Mouse (Mus musculus): Measurements from ENCODE around the gene 1700025G04Rik. TPM values are rescaled to one million over a fixed set of nuclear protein-coding genes. Genes with fewer than 3 reads are reported as not detected.

1700025G04Rik gene
- total and polyA plus RNA-seq, 3 experiments = 0.16 TPM; not detected in 2

DNA sequence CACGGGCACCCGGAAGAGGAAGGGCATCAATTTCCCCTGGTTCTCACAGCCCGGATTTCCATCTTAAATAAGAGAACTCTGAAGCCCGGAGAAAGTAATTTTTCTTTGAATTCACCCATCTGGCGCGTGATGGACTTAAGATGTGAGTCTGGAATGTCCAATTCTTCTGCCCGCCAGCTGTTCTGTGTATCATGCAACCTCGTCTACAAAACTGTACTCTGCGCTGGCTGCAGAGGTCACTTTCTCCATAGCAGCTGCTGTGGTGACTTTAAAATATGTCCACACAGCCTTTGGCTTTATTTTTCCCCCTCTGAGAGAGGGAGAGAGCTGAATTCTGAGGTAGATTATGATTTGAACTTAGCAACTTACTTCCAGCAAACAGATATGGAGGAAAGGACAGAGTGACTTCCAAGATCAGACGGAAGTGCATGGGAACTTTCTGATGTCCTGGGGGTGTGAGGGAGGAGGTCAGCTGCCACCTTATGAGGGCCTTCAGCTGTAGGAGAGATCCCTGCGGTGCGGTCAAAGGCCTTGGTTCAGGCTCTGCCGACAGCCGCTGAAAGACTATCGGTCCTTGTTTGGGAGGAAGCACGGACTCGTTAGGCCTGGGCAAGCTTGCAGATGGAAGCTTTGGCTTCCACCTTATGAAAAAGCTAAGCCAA is 226.7 kb downstream of the 1700025G04Rik start:
- ATAC-seq (ENCODE audit: extremely low read depth, insufficient number of reproducible peaks, low FRiP score, poor library complexity, severe bottlenecking) = no peak

DNA sequence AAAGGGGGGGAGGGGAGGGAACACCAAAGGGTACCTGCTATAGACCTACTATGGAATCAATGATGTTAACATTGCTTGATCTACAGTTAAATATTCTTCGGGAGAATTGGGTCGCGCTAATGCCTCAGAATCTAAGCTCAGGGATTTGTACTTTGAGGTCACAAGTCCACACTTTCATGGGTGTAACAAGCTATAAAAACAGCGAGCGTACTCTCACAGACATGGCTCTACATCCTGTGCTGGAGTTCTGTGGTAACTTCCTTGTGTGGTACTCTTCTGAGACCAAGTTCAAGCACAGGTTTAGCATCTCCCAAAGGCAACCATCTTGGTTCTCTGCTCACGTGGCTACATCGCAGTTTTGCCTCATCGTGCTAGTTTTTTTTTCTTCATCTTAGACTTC is 227.8 kb downstream of the 1700025G04Rik start:
- Histone ChIP-seq H3K27me3 (ENCODE audit: insufficient read depth, low read length) (no peaks in the 10 kb centered on the region), H3K9me3 (replicated peaks) (peaks cover 28% of the 10 kb centered on the region), H3K4me1 (ENCODE audit: insufficient read depth, low read depth, low read length) (no peaks in the 10 kb centered on the region), H3K4me3 (ENCODE audit: low read depth, low read length) (no peak overlapping the region), H3K36me3 (replicated peaks) (no peaks in the 10 kb centered on the region)
- TF ChIP-seq CTCF (IDR thresholded peaks at IDR 0.05; ENCODE audit: low read depth, low read length) = no peak
- TF ChIP-seq GATA2 (IDR thresholded peaks at IDR 0.05; ENCODE audit: borderline replicate concordance, low read depth, low read length) = no peak
- ATAC-seq (ENCODE audit: extremely low read depth, insufficient number of reproducible peaks, low FRiP score, poor library complexity, severe bottlenecking) (no peak), DNase-seq (ENCODE audit: low spot score) (no peak)

More for the DNA sequence above, 226.7 kb downstream of the 1700025G04Rik start:
- no peak overlapping the region for H3K4me3 ChIP-seq (ENCODE audit: low read depth, low read length)
- H3K9me3 ChIP-seq (replicated peaks) = peaks cover 28% of the 10 kb centered on the region
- TF ChIP-seq GATA2 (IDR thresholded peaks at IDR 0.05; ENCODE audit: borderline replicate concordance, low read depth, low read length) (no peak), GATA1 (IDR thresholded peaks at IDR 0.05; ENCODE audit: borderline replicate concordance, low read length) (no peak), TAL1 (conservative IDR thresholded peaks at IDR 0.05; ENCODE audit: low read depth, low read length) (no peak), POLR2AphosphoS5 (IDR thresholded peaks at IDR 0.05; ENCODE audit: insufficient replicate concordance, low read depth, low read length) (no peak), CTCF (IDR thresholded peaks at IDR 0.05; ENCODE audit: low read depth, low read length) (no peak)
- H3K27me3 ChIP-seq (ENCODE audit: insufficient read depth, low read length) = no peaks in the 10 kb centered on the region
- no peaks in the 10 kb centered on the region for H3K4me1 ChIP-seq (ENCODE audit: insufficient read depth, low read depth, low read length)
- H3K36me3 ChIP-seq (replicated peaks) = no peaks in the 10 kb centered on the region
- DNase-seq (ENCODE audit: low spot score) = no peak

GRCm38 (mm10) chr1:151861334-151861995 is 228.5 kb downstream of the 1700025G04Rik start:
- H3K4me3 ChIP-seq (ENCODE audit: low read depth, low read length) = no peak overlapping the region
- peaks cover 28% of the 10 kb centered on the region for H3K9me3 ChIP-seq (replicated peaks)
- ATAC-seq (ENCODE audit: extremely low read depth, insufficient number of reproducible peaks, low FRiP score, poor library complexity, severe bottlenecking) (no peak), DNase-seq (ENCODE audit: low spot score) (no peak)
- no peaks in the 10 kb centered on the region for H3K27me3 ChIP-seq (ENCODE audit: insufficient read depth, low read length)
- H3K36me3 ChIP-seq (replicated peaks) = no peaks in the 10 kb centered on the region
- no peaks in the 10 kb centered on the region for H3K4me1 ChIP-seq (ENCODE audit: insufficient read depth, low read depth, low read length)
- TF ChIP-seq GATA2 (IDR thresholded peaks at IDR 0.05; ENCODE audit: borderline replicate concordance, low read depth, low read length) (no peak), POLR2AphosphoS5 (IDR thresholded peaks at IDR 0.05; ENCODE audit: insufficient replicate concordance, low read depth, low read length) (no peak), TAL1 (conservative IDR thresholded peaks at IDR 0.05; ENCODE audit: low read depth, low read length) (no peak), GATA1 (IDR thresholded peaks at IDR 0.05; ENCODE audit: borderline replicate concordance, low read length) (no peak)

GRCm38 (mm10) chr1:151858474-151858873 is 231.5 kb downstream of the 1700025G04Rik start:
- Histone ChIP-seq H3K4me1 (ENCODE audit: insufficient read depth, low read depth, low read length) (no peaks in the 10 kb centered on the region), H3K36me3 (replicated peaks) (no peaks in the 10 kb centered on the region), H3K9me3 (replicated peaks) (peaks cover 16% of the 10 kb centered on the region), H3K4me3 (ENCODE audit: low read depth, low read length) (no peak overlapping the region), H3K27me3 (ENCODE audit: insufficient read depth, low read length) (no peaks in the 10 kb centered on the region)
- ATAC-seq (ENCODE audit: extremely low read depth, insufficient number of reproducible peaks, low FRiP score, poor library complexity, severe bottlenecking) (no peak), DNase-seq (ENCODE audit: low spot score) (no peak)
- TF ChIP-seq GATA1 (IDR thresholded peaks at IDR 0.05; ENCODE audit: borderline replicate concordance, low read length) = no peak
- TF ChIP-seq CTCF (IDR thresholded peaks at IDR 0.05; ENCODE audit: low read depth, low read length) = no peak
- TF ChIP-seq POLR2AphosphoS5 (IDR thresholded peaks at IDR 0.05; ENCODE audit: insufficient replicate concordance, low read depth, low read length) = no peak
- TF ChIP-seq TAL1 (conservative IDR thresholded peaks at IDR 0.05; ENCODE audit: low read depth, low read length) = no peak
- TF ChIP-seq GATA2 (IDR thresholded peaks at IDR 0.05; ENCODE audit: borderline replicate concordance, low read depth, low read length) = no peak

GRCm38 (mm10) chr1:151855561-151855960 is 234.4 kb downstream of the 1700025G04Rik start:
- no peak for TF ChIP-seq CTCF (IDR thresholded peaks at IDR 0.05; ENCODE audit: low read depth, low read length)
- no peak for TF ChIP-seq GATA1 (IDR thresholded peaks at IDR 0.05; ENCODE audit: borderline replicate concordance, low read length)
- TF ChIP-seq GATA2 (IDR thresholded peaks at IDR 0.05; ENCODE audit: borderline replicate concordance, low read depth, low read length) = no peak
- no peak for TF ChIP-seq TAL1 (conservative IDR thresholded peaks at IDR 0.05; ENCODE audit: low read depth, low read length)
- TF ChIP-seq POLR2AphosphoS5 (IDR thresholded peaks at IDR 0.05; ENCODE audit: insufficient replicate concordance, low read depth, low read length) = no peak
- ATAC-seq (ENCODE audit: extremely low read depth, insufficient number of reproducible peaks, low FRiP score, poor library complexity, severe bottlenecking) = no peak

GRCm38 (mm10) chr1:151851976-151852375 is 237.9 kb downstream of the 1700025G04Rik start:
- TF ChIP-seq GATA2 (IDR thresholded peaks at IDR 0.05; ENCODE audit: borderline replicate concordance, low read depth, low read length) (no peak), GATA1 (IDR thresholded peaks at IDR 0.05; ENCODE audit: borderline replicate concordance, low read length) (no peak), CTCF (IDR thresholded peaks at IDR 0.05; ENCODE audit: low read depth, low read length) (no peak), POLR2AphosphoS5 (IDR thresholded peaks at IDR 0.05; ENCODE audit: insufficient replicate concordance, low read depth, low read length) (no peak), TAL1 (conservative IDR thresholded peaks at IDR 0.05; ENCODE audit: low read depth, low read length) (no peak)
- H3K9me3 ChIP-seq (replicated peaks) = peaks cover 8% of the 10 kb centered on the region
- H3K4me1 ChIP-seq (ENCODE audit: insufficient read depth, low read depth, low read length) = no peaks in the 10 kb centered on the region
- no peaks in the 10 kb centered on the region for H3K27me3 ChIP-seq (ENCODE audit: insufficient read depth, low read length)
- ATAC-seq (ENCODE audit: extremely low read depth, insufficient number of reproducible peaks, low FRiP score, poor library complexity, severe bottlenecking) (no peak), DNase-seq (ENCODE audit: low spot score) (no peak)
- H3K4me3 ChIP-seq (ENCODE audit: low read depth, low read length) = no peak overlapping the region
- H3K36me3 ChIP-seq (replicated peaks) = no peaks in the 10 kb centered on the region

More at GRCm38 (mm10) chr1:151855561-151855960, 234.4 kb downstream of the 1700025G04Rik start:
- H3K9me3 ChIP-seq (replicated peaks) = peaks cover 7% of the 10 kb centered on the region; the same call in 1 of the 2 replicates
- no peaks in the 10 kb centered on the region for H3K27me3 ChIP-seq (ENCODE audit: insufficient read depth, low read length)
- DNase-seq (ENCODE audit: low spot score) = no peak
- H3K4me1 ChIP-seq (ENCODE audit: insufficient read depth, low read depth, low read length) = no peaks in the 10 kb centered on the region
- no peak overlapping the region for H3K4me3 ChIP-seq (ENCODE audit: low read depth, low read length)
- no peaks in the 10 kb centered on the region for H3K36me3 ChIP-seq (replicated peaks)

All from G1E (cell line).